Mouse (Mus musculus): ENCODE measurements around the gene Llph.

The Llph gene

GRCm38 (mm10) chr10:120273335-120273734, 46.5 kb downstream of the Llph start:
- no peak for DNase-seq (ENCODE audit: low read depth, low spot score)

GRCm38 (mm10) chr10:120279482-120280128, 52.7 kb downstream of the Llph start:
- DNase-seq (ENCODE audit: low read depth, low spot score): no peak

GRCm38 (mm10) chr10:120280375-120280774, 53.5 kb downstream of the Llph start:
- no peak for DNase-seq (ENCODE audit: low read depth, low spot score)

GRCm38 (mm10) chr10:120281700-120282099, 54.8 kb downstream of the Llph start:
- DNase-seq (ENCODE audit: low read depth, low spot score): no peak
